Mouse (Mus musculus): ENCODE measurements around the gene D2hgdh. TPM values are rescaled to one million over a fixed set of nuclear protein-coding genes. Genes with fewer than 3 reads are reported as not detected.
"Not testable (repeated sequence)": the region's sequence is repeated elsewhere in the genome, so short reads cannot be mapped to it uniquely, and the experiment has no call there.

Gene D2hgdh
- polyA plus RNA-seq, 1 experiment from 2014 or later: 19.5 TPM

DNA sequence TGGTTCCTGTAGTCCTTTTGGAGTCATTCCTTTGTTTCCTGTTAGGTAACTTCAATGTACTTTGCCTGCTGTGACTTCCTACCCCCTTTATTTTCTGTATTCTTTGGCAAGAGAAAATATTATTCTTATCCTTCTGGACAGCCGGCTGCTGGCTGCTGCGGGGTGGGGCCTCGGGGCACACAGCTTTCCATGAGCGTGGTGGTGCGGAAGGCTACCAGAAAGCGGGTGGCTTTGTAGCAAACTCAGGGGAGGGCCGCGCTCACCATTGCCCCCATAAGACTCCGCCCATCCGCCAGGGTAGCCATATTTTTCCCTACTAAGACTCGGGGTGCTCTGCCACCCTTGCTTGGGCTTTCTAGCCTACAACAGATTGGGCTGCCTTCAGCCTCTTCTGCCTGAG lies 57.1 kb downstream of the D2hgdh start:
- H3K36me3 ChIP-seq; H3K27me3 ChIP-seq; H3K4me2 ChIP-seq (replicated peaks); H3K27ac ChIP-seq (replicated peaks); H3K4me3 ChIP-seq; H3K9me3 ChIP-seq; H3K9ac ChIP-seq (replicated peaks); H3K4me1 ChIP-seq: not testable (repeated sequence)
- ATAC-seq (ENCODE audit: low FRiP score, low read depth): peak; percentile 72
- no CpG with 5 or more reads among the region's 11 CpGs for WGBS

DNA sequence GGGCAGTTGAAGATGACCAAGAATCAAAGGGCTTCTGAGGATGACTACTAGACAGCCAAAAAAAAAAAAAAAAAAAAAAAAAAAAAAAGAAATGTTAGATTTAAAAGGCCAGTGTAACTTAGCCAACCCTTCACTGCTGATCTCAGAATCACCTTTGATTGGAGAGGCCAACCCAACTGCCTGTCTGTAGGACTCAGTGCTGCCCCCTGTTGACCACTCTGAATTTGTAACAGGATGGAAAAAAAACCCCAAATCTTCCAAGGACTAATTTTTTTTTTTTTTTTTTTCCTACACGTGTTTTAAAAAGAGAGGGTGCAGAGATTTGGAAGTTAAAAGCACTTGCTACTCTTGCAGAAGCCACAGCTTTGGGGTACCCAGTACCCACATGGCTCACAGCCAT lies 66.2 kb downstream of the D2hgdh start:
- not testable (repeated sequence) for H3K9me3 ChIP-seq; H3K27ac ChIP-seq (replicated peaks); H3K4me3 ChIP-seq; H3K4me2 ChIP-seq (replicated peaks); H3K9ac ChIP-seq (replicated peaks); H3K36me3 ChIP-seq; H3K4me1 ChIP-seq; H3K27me3 ChIP-seq; ATAC-seq (ENCODE audit: low FRiP score, low read depth)
- 62% methylated on average over 1 of the region's 1 CpGs for WGBS

DNA sequence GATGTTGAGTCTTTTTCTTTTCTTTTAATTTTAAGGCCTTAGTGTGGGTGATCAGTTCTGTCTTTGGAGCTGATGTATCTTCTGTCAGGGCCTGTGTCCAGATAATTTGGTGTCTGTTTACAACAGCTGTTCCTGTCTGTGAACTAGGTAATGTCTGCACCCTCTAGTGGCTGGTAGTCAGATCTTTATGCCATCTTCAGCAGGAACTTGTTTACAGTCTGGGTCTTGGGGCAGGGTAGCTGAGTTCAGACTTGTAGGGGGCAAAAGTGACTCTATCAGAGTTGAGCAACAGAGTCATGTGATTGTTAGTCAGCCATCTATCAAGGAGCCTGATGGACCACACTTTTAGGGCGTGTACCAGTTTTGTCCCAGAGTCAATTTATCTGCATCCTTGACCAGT lies 72.7 kb downstream of the D2hgdh start:
- not testable (repeated sequence) for H3K36me3 ChIP-seq; H3K4me3 ChIP-seq; H3K27me3 ChIP-seq; ATAC-seq (ENCODE audit: low FRiP score, low read depth); H3K27ac ChIP-seq (replicated peaks); H3K4me1 ChIP-seq; H3K9ac ChIP-seq (replicated peaks); H3K9me3 ChIP-seq; H3K4me2 ChIP-seq (replicated peaks)
- no CpG with 5 or more reads among the region's 1 CpGs for WGBS

DNA sequence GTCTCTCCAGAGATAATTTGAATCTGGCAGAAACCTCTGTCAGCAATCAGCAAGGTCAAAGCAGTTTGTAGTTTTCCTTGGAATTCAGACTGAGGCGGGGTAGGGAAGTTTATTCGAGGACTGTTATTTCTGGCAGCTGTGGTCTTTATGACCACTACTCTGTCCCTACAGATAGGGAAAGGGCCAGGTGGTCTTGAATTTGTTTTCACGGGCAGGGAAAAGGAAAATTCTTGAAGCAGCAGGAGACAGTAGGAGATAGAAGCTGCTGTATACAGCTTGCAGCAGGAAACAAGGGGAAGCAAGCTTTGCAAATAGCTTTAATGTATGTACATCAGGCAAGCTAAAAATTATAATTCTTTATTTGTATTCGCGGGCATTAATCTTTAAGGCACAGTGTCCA lies 76.6 kb downstream of the D2hgdh start:
- H3K9me3 ChIP-seq; H3K36me3 ChIP-seq; H3K27ac ChIP-seq (replicated peaks); H3K4me2 ChIP-seq (replicated peaks); H3K9ac ChIP-seq (replicated peaks); H3K4me3 ChIP-seq; H3K27me3 ChIP-seq; ATAC-seq (ENCODE audit: low FRiP score, low read depth); H3K4me1 ChIP-seq: not testable (repeated sequence)
- 77% methylated on average over 5 of the region's 5 CpGs for WGBS

Other genes with a start within 250 kb of the D2hgdh start
- gene Stk25, start 166.2 kb upstream of the D2hgdh start, polyA plus RNA-seq (2016; fragmentation: Nextera tagmentation; extraction: Ambion mirVana): 222 and 240 TPM in 2 replicates
- 40.6 and 43.3 TPM in 2 replicates for gene Bok, start 139.2 kb upstream of the D2hgdh start, polyA plus RNA-seq (2016; fragmentation: Nextera tagmentation; extraction: Ambion mirVana)
- 104 and 109 TPM in 2 replicates for gene Atg4b, start 73.4 kb upstream of the D2hgdh start, polyA plus RNA-seq (2016; fragmentation: Nextera tagmentation; extraction: Ambion mirVana)
- 37.1 and 43.7 TPM in 2 replicates for gene Thap4, start 70.0 kb upstream of the D2hgdh start, polyA plus RNA-seq (2016; fragmentation: Nextera tagmentation; extraction: Ambion mirVana)
- 208 and 217 TPM in 2 replicates for gene Dtymk, start 23.0 kb upstream of the D2hgdh start, polyA plus RNA-seq (2016; fragmentation: Nextera tagmentation; extraction: Ambion mirVana)
- 17.0 and 19.2 TPM in 2 replicates for gene Ing5, start 20.9 kb upstream of the D2hgdh start, polyA plus RNA-seq (2016; fragmentation: Nextera tagmentation; extraction: Ambion mirVana)
- gene Gal3st2, start 36.4 kb downstream of the D2hgdh start, polyA plus RNA-seq (2016; fragmentation: Nextera tagmentation; extraction: Ambion mirVana): 0.08 TPM in 1 of 2 replicates, not detected in the other
- gene Gal3st2b, start 93.4 kb downstream of the D2hgdh start, polyA plus RNA-seq (2016; fragmentation: Nextera tagmentation; extraction: Ambion mirVana): not detected in 2 replicates
- gene Gal3st2c, start 165.6 kb downstream of the D2hgdh start, polyA plus RNA-seq (2016; fragmentation: Nextera tagmentation; extraction: Ambion mirVana): not detected in 2 replicates
- gene Neu4, start 195.5 kb downstream of the D2hgdh start, polyA plus RNA-seq (2016; fragmentation: Nextera tagmentation; extraction: Ambion mirVana): not detected in 2 replicates
- not detected in 2 replicates for gene Pdcd1, start 227.6 kb downstream of the D2hgdh start, polyA plus RNA-seq (2016; fragmentation: Nextera tagmentation; extraction: Ambion mirVana)